Mouse (Mus musculus): Measurements from ENCODE around the gene Tmem30c.
"Not testable (repeated sequence)": the region's sequence is repeated elsewhere in the genome, so short reads cannot be mapped to it uniquely, and the experiment has no call there.

Gene Tmem30c

GRCm38 (mm10) chr16:57231937-57232310 lies 60.7 kb downstream of the Tmem30c start:
- DNase-seq (ENCODE audit: extremely low spot score, low read depth, low spot score) = not testable (repeated sequence)

GRCm38 (mm10) chr16:57231089-57231936 lies 61.4 kb downstream of the Tmem30c start, which contains the start of gene Tbc1d23:
Gene Tbc1d23, minus strand, starts transcription at chr16:57231504.
- DNase-seq (ENCODE audit: extremely low spot score, low read depth, low spot score) = peak; percentile 98

GRCm38 (mm10) chr16:57226444-57226843 lies 66.2 kb downstream of the Tmem30c start:
- no peak for DNase-seq (ENCODE audit: extremely low spot score, low read depth, low spot score)

- no peak for DNase-seq (ENCODE audit: extremely low spot score, low read depth, low spot score)
These were observed 72.3 kb downstream of the Tmem30c start for GRCm38 (mm10) chr16:57220361-57220760.
